Mouse (Mus musculus) heart, postnatal 25 days (tissue): ENCODE results near the gene Zfx. TPM values are rescaled to one million over a fixed set of nuclear protein-coding genes. Genes with fewer than 3 reads are reported as not detected.

ENCODE experiments used
- DNase-seq: peaks from one replicate; pipeline ENCODE4 v3.0.0; 2022; ENCODE audit warnings: low spot score
- intact Hi-C: fragments of 180-260 bp; cut with DNase I; formaldehyde crosslinking; loops from one replicate; pipeline ENCODE4 v1.15.1; 2025
- total RNA-seq, 2 experiments: library from RNA; stranded (reverse); gene quantifications; 2 replicates each; pipeline ENCODE4 v1.2.3; 2021

Zfx gene
- 10 to 100 TPM; 21.5 to 25.9 TPM for total RNA-seq

GRCm38 (mm10) chrX:94123059-94123839 is at the start of gene Zfx:
Zfx (minus strand) TSS chrX:94123702.
- intact Hi-C loops, result loop anchor here (2.0 to 5.0 kb wide), 2 partner anchors 54 to 76 kb away; no protein-coding TSS in a partner anchor

GRCm38 (mm10) chrX:94169348-94169747 is 45.8 kb upstream of the Zfx start:
- no peak for DNase-seq
- intact Hi-C loops, result no loop called here

More at GRCm38 (mm10) chrX:94123059-94123839, at the start of gene Zfx:
- peak; percentile 38 for DNase-seq

GRCm38 (mm10) chrX:94152251-94152830 is 28.8 kb upstream of the Zfx start:
- no peak for DNase-seq
- intact Hi-C loops, result no loop called here

GRCm38 (mm10) chrX:94150471-94150870 is 27.0 kb upstream of the Zfx start:
- intact Hi-C loops, result no loop called here
- DNase-seq, result no peak

GRCm38 (mm10) chrX:94142004-94142771 is 18.7 kb upstream of the Zfx start:
- intact Hi-C loops, result no loop called here
- DNase-seq, result no peak

GRCm38 (mm10) chrX:94140080-94140479 is 16.6 kb upstream of the Zfx start:
- DNase-seq, result no peak
- intact Hi-C loops, result no loop called here

- DNase-seq, result no peak
- intact Hi-C loops, result no loop called here
Observed at GRCm38 (mm10) chrX:94138256-94138655, 14.8 kb upstream of the Zfx start.

GRCm38 (mm10) chrX:94135084-94135483 is 11.6 kb upstream of the Zfx start:
- DNase-seq, result no peak
- intact Hi-C loops, result no loop called here

GRCm38 (mm10) chrX:94133551-94133950 is 10.0 kb upstream of the Zfx start:
- DNase-seq, result no peak
- intact Hi-C loops, result no loop called here

- DNase-seq, result no peak
- intact Hi-C loops, result no loop called here
Observed at GRCm38 (mm10) chrX:94132239-94132638, 8.7 kb upstream of the Zfx start.

GRCm38 (mm10) chrX:94129712-94130111 is 6.2 kb upstream of the Zfx start:
- DNase-seq, result no peak
- intact Hi-C loops, result no loop called here

- intact Hi-C loops, result no loop called here
- DNase-seq, result no peak
Observed at GRCm38 (mm10) chrX:94125950-94126349, 2.4 kb upstream of the Zfx start.

GRCm38 (mm10) chrX:94122709-94123058 is 818 bp downstream of the Zfx start:
- intact Hi-C loops, result loop anchor here (2.0 to 5.0 kb wide), 2 partner anchors 54 to 75 kb away; no protein-coding TSS in a partner anchor
- no peak for DNase-seq

- DNase-seq, result peak; percentile 76
- intact Hi-C loops, result loop anchor here (2.0 to 5.0 kb wide), 2 partner anchors 55 to 75 kb away; no protein-coding TSS in a partner anchor
Observed at GRCm38 (mm10) chrX:94121866-94122708, 1.4 kb downstream of the Zfx start.

GRCm38 (mm10) chrX:94121161-94121856 is 2.2 kb downstream of the Zfx start:
- intact Hi-C loops, result loop anchor here (5.0 kb wide), 1 partner anchor 74 kb away; no protein-coding TSS in a partner anchor
- no peak for DNase-seq

GRCm38 (mm10) chrX:94118350-94118749 is 5.2 kb downstream of the Zfx start:
- intact Hi-C loops, result no loop called here
- no peak for DNase-seq

- intact Hi-C loops, result no loop called here
- no peak for DNase-seq
Observed at GRCm38 (mm10) chrX:94115882-94116281, 7.6 kb downstream of the Zfx start.

- intact Hi-C loops, result no loop called here
Observed at GRCm38 (mm10) chrX:94105964-94106363, 17.5 kb downstream of the Zfx start.

GRCm38 (mm10) chrX:94102938-94103337 is 20.6 kb downstream of the Zfx start:
- intact Hi-C loops, result no loop called here

More at GRCm38 (mm10) chrX:94105964-94106363, 17.5 kb downstream of the Zfx start:
- DNase-seq, result no peak

More at GRCm38 (mm10) chrX:94102938-94103337, 20.6 kb downstream of the Zfx start:
- DNase-seq, result no peak
